43 mouse cellular contexts compared by ENCODE assay signal in the genomic region with DNA sequence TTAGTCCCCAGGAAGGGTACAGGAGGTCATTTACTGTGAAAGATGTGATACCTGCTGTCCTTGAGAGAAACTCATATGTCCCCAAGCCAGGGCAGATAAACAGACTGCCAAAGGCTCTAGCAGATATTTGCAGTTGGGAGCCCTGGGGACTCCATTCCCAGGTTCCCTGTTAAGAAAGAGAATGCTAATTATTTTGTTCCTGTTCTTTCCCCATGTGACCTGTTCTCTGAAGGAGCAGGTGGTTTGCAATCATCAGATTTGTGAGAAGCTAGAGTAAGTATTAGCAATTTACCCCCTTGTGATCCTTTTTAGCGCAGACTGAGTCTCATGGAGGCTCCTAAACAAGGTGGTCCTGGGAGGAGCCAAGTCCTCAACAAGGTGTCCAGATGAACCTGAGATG. TPM values are rescaled to one million over a fixed set of nuclear protein-coding genes. Genes with fewer than 3 reads are reported as not detected.
"Had no signal": no experiment of that assay in that cellular context is flagged by ENCODE, and none has a peak within 500 bp of the region (broad histone marks: within the 10 kb centered on the region; RNA-seq: fewer than 3 reads in every experiment).

Gene Olfr1357 (minus strand): TSS at position 101 of the 400 bp plus-strand sequence.

- DNase-seq: heart, postnatal 10 days; heart, postnatal 14 days; heart, postnatal 36 days; heart, postnatal 4 days; kidney, adult 11 months; kidney, adult 18-20 months; kidney, adult 2 months; kidney, adult 8-10 months; kidney, adult 9 months; kidney, postnatal 10 days; kidney, postnatal 14 days; kidney, postnatal 25 days; kidney, postnatal 36 days; kidney, postnatal 4 days; layer of hippocampus, adult 9-11 months; layer of hippocampus, postnatal 36 days had no signal

- H3K4me2 ChIP-seq: heart, embryonic 11.5 days; heart, embryonic 12.5 days; heart, embryonic 13.5 days; heart, embryonic 15.5 days; hindbrain, embryonic 12.5 days; hindbrain, embryonic 13.5 days; hindbrain, embryonic 14.5 days; hindbrain, embryonic 15.5 days; intestine, embryonic 15.5 days; kidney, embryonic 15.5 days had no signal

- ATAC-seq: hindbrain, embryonic 16.5 days; hindbrain, postnatal 0 days; inflammation-experienced regulatory T-cells, adult 6 months; intestine, embryonic 15.5 days; intestine, embryonic 16.5 days; intestine, postnatal 0 days had no signal

- H3K27me3 ChIP-seq: heart, embryonic 12.5 days; heart, embryonic 13.5 days; heart, embryonic 15.5 days; hindbrain, embryonic 12.5 days; hindbrain, embryonic 13.5 days; hindbrain, embryonic 15.5 days; intestine, embryonic 15.5 days; kidney, embryonic 15.5 days had no signal

- H3K9me3 ChIP-seq: heart, embryonic 12.5 days; heart, embryonic 13.5 days; heart, embryonic 15.5 days; hindbrain, embryonic 10.5 days; hindbrain, embryonic 12.5 days; hindbrain, embryonic 13.5 days; hindbrain, embryonic 15.5 days; intestine, embryonic 15.5 days; kidney, embryonic 15.5 days had no signal

- H3K36me3 ChIP-seq: heart, embryonic 12.5 days; heart, embryonic 13.5 days; heart, embryonic 15.5 days; hindbrain, embryonic 10.5 days; hindbrain, embryonic 12.5 days; hindbrain, embryonic 13.5 days; hindbrain, embryonic 15.5 days; intestine, embryonic 15.5 days; kidney, embryonic 15.5 days had no signal

- H3K9ac ChIP-seq: heart, embryonic 12.5 days; heart, embryonic 13.5 days; heart, embryonic 15.5 days; hindbrain, embryonic 12.5 days; hindbrain, embryonic 13.5 days; hindbrain, embryonic 14.5 days; hindbrain, embryonic 15.5 days; intestine, embryonic 15.5 days; kidney, embryonic 15.5 days had no signal

- H3K4me1 ChIP-seq: heart, embryonic 12.5 days; heart, embryonic 13.5 days; heart, embryonic 15.5 days; hindbrain, embryonic 10.5 days; hindbrain, embryonic 12.5 days; hindbrain, embryonic 13.5 days; hindbrain, embryonic 15.5 days; intestine, embryonic 15.5 days; kidney, embryonic 15.5 days had no signal

- H3K4me3 ChIP-seq: heart, embryonic 12.5 days; heart, embryonic 13.5 days; heart, embryonic 15.5 days; hindbrain, embryonic 10.5 days; hindbrain, embryonic 12.5 days; hindbrain, embryonic 13.5 days; hindbrain, embryonic 15.5 days; intestine, embryonic 15.5 days; kidney, embryonic 15.5 days; layer of hippocampus, adult 2 months; left cerebral cortex, adult 2 months had no signal

- H3K27ac ChIP-seq: heart, embryonic 13.5 days; heart, embryonic 15.5 days; hindbrain, embryonic 10.5 days; hindbrain, embryonic 12.5 days; hindbrain, embryonic 13.5 days; hindbrain, embryonic 14.5 days; hindbrain, embryonic 15.5 days; hindbrain, postnatal 0 days; intestine, embryonic 15.5 days; kidney, embryonic 15.5 days; kidney, postnatal 0 days; layer of hippocampus, adult 2 months; left cerebral cortex, adult 2 months had no signal

RNA-seq across cellular contexts. Expression of gene Olfr1357, which starts in this region (rescaled TPM):
- polyA plus RNA-seq: heart, embryonic 11.5 days; heart, embryonic 12.5 days; heart, embryonic 13.5 days; heart, embryonic 14.5 days; heart, embryonic 15.5 days; heart, embryonic 16.5 days; heart, postnatal 0 days; hindbrain, embryonic 10.5 days; hindbrain, embryonic 11.5 days; hindbrain, embryonic 12.5 days; hindbrain, embryonic 13.5 days; hindbrain, embryonic 14.5 days; hindbrain, embryonic 15.5 days; hindbrain, embryonic 16.5 days; hindbrain, postnatal 0 days; inflammation-experienced regulatory T-cells, adult 6 months; intestine, embryonic 14.5 days; intestine, embryonic 15.5 days; intestine, embryonic 16.5 days; intestine, postnatal 0 days; kidney, adult 2 months; kidney, embryonic 14.5 days; kidney, embryonic 15.5 days; kidney, embryonic 16.5 days; kidney, postnatal 0 days; large intestine, adult 2 months had no signal
